Mouse (Mus musculus) ovary, postnatal 36 days (tissue): ENCODE measurements around the gene Sgpp2.
A peak's percentile ranks its signal among the peaks of the same experiment; 100 is the strongest.

Source experiments
- DNase-seq: peaks from one replicate; pipeline ENCODE4 v3.0.0; 2022; ENCODE audit warnings: low spot score, mixed read lengths

Sgpp2 gene

GRCm38 (mm10) chr1:78310021-78310752 lies at the start of gene Sgpp2:
Gene Sgpp2, plus strand, starts transcription at chr1:78310345.
- peak; percentile 35 for DNase-seq

DNA sequence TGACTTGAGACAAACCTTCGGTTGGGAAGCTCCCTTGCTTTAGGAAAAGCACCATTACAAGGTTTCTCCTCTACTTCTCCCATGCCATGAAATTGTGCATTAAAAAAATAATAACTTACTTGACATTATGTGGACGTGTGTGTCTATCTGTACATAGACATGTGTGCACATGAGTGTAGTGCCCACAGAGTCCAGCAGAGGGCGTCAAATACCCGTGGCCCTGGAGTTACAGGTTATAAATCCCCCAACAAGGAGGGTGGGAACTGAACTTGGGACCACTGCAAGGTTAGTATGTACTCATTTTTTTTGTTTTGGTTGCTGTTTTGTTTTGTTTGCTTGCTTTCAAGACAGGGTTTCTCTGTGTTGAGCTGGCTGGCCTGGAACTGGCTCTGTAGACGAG lies 42.6 kb upstream of the Sgpp2 start:
- DNase-seq: no peak

DNA sequence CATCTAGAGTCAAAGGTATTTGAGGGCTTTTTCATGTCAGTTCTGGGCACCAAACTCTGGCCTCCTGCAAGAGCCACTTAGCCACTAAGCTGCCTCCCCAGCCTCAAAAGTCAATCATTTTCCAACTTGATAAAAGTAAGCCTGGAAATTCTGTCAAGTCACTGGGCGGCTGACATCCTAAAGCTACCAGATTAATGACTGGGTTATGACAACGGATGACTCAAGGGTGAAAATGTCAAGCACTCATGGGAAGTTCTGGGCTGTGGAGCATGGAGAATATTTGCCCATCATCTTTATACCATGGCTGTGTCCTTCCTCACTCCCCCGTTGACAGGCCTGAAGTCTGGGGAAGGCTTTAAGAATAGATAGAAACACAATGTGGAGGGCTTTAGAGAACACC lies 37.2 kb upstream of the Sgpp2 start:
- DNase-seq: no peak

DNA sequence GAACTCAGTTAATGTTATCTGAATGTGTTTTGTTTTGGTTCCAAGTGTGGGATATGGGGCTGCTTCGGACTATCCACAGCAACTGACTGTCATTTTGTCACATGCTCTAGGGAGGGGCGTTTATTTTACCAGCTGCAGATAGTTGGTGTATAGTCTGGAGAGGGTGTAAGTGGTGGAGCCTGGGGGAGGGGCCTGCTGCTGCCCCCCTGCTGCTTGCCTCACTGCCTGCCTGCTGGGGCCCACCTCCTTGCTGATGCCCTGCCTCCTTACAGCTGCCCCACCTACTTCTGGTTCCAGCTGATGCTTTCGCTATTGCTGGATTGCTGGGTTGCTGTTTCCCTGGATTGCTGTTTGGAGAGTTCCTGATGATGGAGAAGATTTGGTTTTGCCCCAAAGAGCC lies 31.0 kb upstream of the Sgpp2 start:
- peak; percentile 16 for DNase-seq

GRCm38 (mm10) chr1:78292397-78292796 lies 17.7 kb upstream of the Sgpp2 start:
- DNase-seq: no peak

GRCm38 (mm10) chr1:78299670-78300225 lies 10.4 kb upstream of the Sgpp2 start:
- no peak for DNase-seq

GRCm38 (mm10) chr1:78308688-78309087 lies 1.5 kb upstream of the Sgpp2 start:
- no peak for DNase-seq

DNA sequence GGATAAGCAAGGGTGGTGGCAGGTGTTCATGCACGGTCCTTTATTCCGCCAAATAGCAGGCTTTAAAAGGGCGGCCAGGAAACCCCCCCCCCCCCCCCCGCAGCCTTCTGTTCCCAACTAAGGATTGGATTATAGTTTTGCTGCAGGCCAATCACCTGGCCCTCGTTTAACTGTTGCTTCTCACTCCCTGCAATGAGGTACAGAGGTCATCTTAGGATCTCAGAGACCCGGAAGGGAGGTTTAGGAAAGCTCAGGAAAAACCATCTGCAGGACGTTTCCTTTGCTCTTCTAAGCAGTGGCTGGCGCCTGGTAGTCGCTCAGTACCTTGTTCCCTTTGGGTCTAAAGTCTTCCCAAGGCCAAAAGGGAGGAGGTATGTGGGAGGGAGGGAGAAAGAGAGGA lies 865 bp upstream of the Sgpp2 start:
- no peak for DNase-seq

- peak; percentile 38 for DNase-seq
Measured at GRCm38 (mm10) chr1:78310861-78311341, 756 bp downstream of the Sgpp2 start.

GRCm38 (mm10) chr1:78311482-78311881 lies 1.3 kb downstream of the Sgpp2 start:
- DNase-seq: no peak

GRCm38 (mm10) chr1:78312917-78313316 lies 2.8 kb downstream of the Sgpp2 start:
- no peak for DNase-seq

- DNase-seq: no peak
Measured at GRCm38 (mm10) chr1:78313961-78314360, 3.8 kb downstream of the Sgpp2 start.

- DNase-seq: no peak
Measured at GRCm38 (mm10) chr1:78318089-78318760, 8.1 kb downstream of the Sgpp2 start.

- DNase-seq: no peak
Measured at GRCm38 (mm10) chr1:78320291-78320690, 10.1 kb downstream of the Sgpp2 start.

DNA sequence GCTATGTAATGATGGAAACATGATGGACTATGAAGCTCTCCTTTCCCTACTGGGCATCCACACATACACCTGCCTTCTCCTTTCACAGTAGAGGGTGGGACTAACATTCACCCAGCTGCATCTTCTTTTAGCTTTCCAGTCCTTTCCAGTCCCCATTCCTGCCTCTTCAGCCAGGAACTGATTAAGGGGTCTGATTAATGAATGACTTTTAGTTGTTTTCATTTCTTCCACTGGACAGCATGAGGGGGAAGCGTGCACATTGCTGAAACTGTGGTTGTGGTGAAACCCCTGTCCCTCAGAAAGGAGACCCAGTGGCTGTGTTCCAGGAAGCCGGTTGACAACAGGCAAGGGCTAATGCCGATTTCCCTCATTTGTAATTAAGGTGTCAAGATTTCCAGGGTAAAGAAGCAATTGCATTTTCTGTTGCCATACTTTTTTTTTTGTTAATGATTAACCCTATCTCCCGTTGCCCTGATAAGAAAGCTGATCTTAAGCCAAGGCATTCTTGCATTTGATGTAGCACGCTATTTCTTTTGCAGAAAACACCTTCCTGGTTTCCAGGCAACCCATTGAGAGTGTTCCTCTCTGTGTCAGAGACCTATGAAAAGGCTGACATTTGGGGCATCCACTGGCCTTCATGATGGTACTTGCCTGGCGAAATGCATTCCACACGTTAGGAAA lies 12.1 kb downstream of the Sgpp2 start:
- DNase-seq: no peak

GRCm38 (mm10) chr1:78322844-78323243 lies 12.7 kb downstream of the Sgpp2 start:
- no peak for DNase-seq

GRCm38 (mm10) chr1:78324044-78324443 lies 13.9 kb downstream of the Sgpp2 start:
- no peak for DNase-seq

DNA sequence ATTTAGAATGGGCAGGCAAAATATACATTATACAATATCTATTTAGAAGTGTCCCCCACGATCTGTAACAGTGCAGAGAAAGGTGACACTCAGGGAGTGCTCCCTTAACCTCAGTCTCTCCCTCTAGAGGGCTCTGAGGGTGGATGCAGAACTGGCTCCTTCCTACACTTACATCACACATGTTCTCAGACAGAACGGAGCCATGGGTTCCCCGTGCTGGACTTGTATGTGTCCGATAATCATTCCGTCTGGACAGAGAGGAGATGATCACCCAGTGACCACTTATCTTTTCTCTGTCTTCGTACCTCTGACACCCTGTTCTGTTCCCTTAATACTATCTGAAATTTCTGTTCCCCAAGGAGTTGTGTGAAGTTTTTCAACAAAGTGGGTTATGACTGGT lies 15.7 kb downstream of the Sgpp2 start:
- no peak for DNase-seq

DNA sequence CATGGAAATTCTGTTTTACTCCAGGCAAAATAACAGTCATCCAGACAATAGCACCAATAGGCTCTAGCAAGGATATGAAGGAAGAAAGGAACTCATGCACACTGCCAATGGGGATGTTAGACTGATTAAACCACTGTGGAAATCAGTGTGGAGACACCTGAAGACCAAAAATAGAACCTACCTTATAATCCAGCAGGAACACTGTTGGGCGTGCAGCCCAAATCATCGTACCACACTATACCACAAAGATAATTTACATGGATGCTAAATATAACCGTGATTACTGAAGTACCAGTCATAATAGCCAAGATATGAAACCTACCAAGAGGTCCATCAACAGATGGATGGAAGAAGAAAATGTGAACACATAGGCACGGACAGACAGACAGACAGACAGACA lies 18.5 kb downstream of the Sgpp2 start:
- no peak for DNase-seq

DNA sequence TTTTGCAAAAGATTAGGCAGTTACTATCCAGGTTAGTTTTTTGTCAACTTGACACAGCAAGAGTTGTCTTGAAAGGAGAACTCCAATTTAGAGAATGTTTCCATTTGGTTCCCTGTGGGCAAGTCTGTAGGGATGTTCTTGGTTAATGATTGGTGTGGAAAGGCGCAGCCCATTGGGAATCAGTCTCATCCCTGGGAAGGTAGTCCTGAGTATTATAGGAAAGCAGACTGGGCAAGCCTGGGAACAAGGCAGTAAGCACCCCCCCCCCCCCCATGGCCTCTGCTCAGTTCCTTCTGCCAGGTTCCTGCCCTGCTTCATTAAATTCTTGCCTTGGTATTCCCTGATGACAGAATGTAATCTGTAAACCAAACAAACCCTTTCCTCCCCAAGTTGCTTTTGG lies 19.7 kb downstream of the Sgpp2 start:
- no peak for DNase-seq

DNA sequence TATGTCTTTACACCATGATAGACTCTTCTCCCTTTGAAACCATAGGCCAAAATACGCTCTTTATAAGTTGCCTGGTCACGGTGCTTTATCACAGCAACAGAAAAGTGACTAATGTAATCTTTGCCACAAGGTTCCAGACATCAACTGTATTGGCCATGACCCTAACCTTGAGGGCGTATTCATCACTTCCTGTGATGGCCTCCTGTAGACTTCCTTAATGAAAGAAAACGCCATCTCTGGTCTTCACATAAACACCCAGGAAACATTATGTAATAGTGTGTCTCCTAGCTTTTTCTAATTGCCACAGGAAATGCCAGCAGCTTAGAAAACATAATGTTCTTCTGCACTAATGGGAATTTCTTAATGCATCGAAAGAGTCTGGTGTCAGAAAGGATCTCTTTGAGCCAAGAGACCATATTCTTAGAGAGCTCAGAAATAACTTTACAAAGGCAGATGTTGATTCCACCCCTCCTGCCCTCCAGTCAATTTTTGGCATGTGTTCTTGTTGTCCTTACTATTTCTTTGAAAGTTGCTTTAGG lies 20.5 kb downstream of the Sgpp2 start:
- DNase-seq: no peak

- DNase-seq: no peak
Measured at GRCm38 (mm10) chr1:78337726-78338125, 27.6 kb downstream of the Sgpp2 start.
